Mouse (Mus musculus) megakaryocyte-erythroid progenitor cell, adult 5-6 weeks (primary cell): Measurements from ENCODE around the gene Tmem89. TPM values are rescaled to one million over a fixed set of nuclear protein-coding genes. Genes with fewer than 3 reads are reported as not detected.

Experiments
- total RNA-seq, 2 experiments: library from RNA; stranded (forward) in 1 of 2; stranded (reverse) in 1 of 2; fragments of 200-1000, 215-1000 nt in 1 of 2; fragments of >200 nt in 1 of 2; fragmentation: Nextera tagmentation in 1 of 2; gene quantifications; 2 replicates each; pipeline ENCODE4 v1.2.3; 2014 to 2017

The Tmem89 gene
- total RNA-seq, 2 experiments from 2014 or later = not detected

Other genes starting within 250 kb of the Tmem89 start
- gene Prkar2a, start 225.3 kb upstream of the Tmem89 start, total RNA-seq (2014; fragmentation: Nextera tagmentation) = 15.7 and 19.3 TPM in 2 replicates
- gene Prkar2a, start 225.3 kb upstream of the Tmem89 start, total RNA-seq (2017) = 15.8 and 26.9 TPM in 2 replicates
- 29.8 and 36.7 TPM in 2 replicates for gene Ip6k2, start 130.8 kb upstream of the Tmem89 start, total RNA-seq (2014; fragmentation: Nextera tagmentation)
- gene Ip6k2, start 130.8 kb upstream of the Tmem89 start, total RNA-seq (2017) = 31.3 and 48.7 TPM in 2 replicates
- 8.6 and 12.2 TPM in 2 replicates for gene Nckipsd, start 106.3 kb upstream of the Tmem89 start, total RNA-seq (2014; fragmentation: Nextera tagmentation)
- gene Nckipsd, start 106.3 kb upstream of the Tmem89 start, total RNA-seq (2017) = 1.0 and 2.3 TPM in 2 replicates
- gene Celsr3, start 88.3 kb upstream of the Tmem89 start, total RNA-seq (2014; fragmentation: Nextera tagmentation) = not detected in 2 replicates
- gene Celsr3, start 88.3 kb upstream of the Tmem89 start, total RNA-seq (2017) = 0.05 TPM in 1 of 2 replicates, not detected in the other
- 5.7 and 5.8 TPM in 2 replicates for gene Slc26a6, start 61.3 kb upstream of the Tmem89 start, total RNA-seq (2014; fragmentation: Nextera tagmentation)
- gene Slc26a6, start 61.3 kb upstream of the Tmem89 start, total RNA-seq (2017) = 0.30 and 1.4 TPM in 2 replicates
- 281 and 361 TPM in 2 replicates for gene Uqcrc1, start 22.0 kb downstream of the Tmem89 start, total RNA-seq (2014; fragmentation: Nextera tagmentation)
- 283 and 345 TPM in 2 replicates for gene Uqcrc1, start 22.0 kb downstream of the Tmem89 start, total RNA-seq (2017)
- gene Col7a1, start 39.0 kb downstream of the Tmem89 start, total RNA-seq (2014; fragmentation: Nextera tagmentation) = 0.45 TPM in 1 of 2 replicates, not detected in the other
- 0.42 TPM in 1 of 2 replicates, not detected in the other for gene Col7a1, start 39.0 kb downstream of the Tmem89 start, total RNA-seq (2017)
- 1.2 TPM in 1 of 2 replicates, not detected in the other for gene Ucn2, start 71.4 kb downstream of the Tmem89 start, total RNA-seq (2014; fragmentation: Nextera tagmentation)
- gene Ucn2, start 71.4 kb downstream of the Tmem89 start, total RNA-seq (2017) = not detected in 2 replicates
- gene Pfkfb4, start 77.2 kb downstream of the Tmem89 start, total RNA-seq (2014; fragmentation: Nextera tagmentation) = 6.2 and 22.7 TPM in 2 replicates
- 4.8 and 11.5 TPM in 2 replicates for gene Pfkfb4, start 77.2 kb downstream of the Tmem89 start, total RNA-seq (2017)
- gene Shisa5, start 123.9 kb downstream of the Tmem89 start, total RNA-seq (2014; fragmentation: Nextera tagmentation) = 52.0 and 52.8 TPM in 2 replicates
- 37.6 and 74.5 TPM in 2 replicates for gene Shisa5, start 123.9 kb downstream of the Tmem89 start, total RNA-seq (2017)
- gene Trex1, start 145.1 kb downstream of the Tmem89 start, total RNA-seq (2014; fragmentation: Nextera tagmentation) = 17.1 and 29.7 TPM in 2 replicates
- gene Trex1, start 145.1 kb downstream of the Tmem89 start, total RNA-seq (2017) = 4.7 and 5.1 TPM in 2 replicates
- 14.9 and 26.3 TPM in 2 replicates for gene Atrip, start 159.5 kb downstream of the Tmem89 start, total RNA-seq (2014; fragmentation: Nextera tagmentation)
- gene Atrip, start 159.5 kb downstream of the Tmem89 start, total RNA-seq (2017) = 9.8 and 19.2 TPM in 2 replicates
- 12.2 and 17.1 TPM in 2 replicates for gene Ccdc51, start 167.9 kb downstream of the Tmem89 start, total RNA-seq (2014; fragmentation: Nextera tagmentation)
- 14.2 and 16.6 TPM in 2 replicates for gene Ccdc51, start 167.9 kb downstream of the Tmem89 start, total RNA-seq (2017)
- 418 and 530 TPM in 2 replicates for gene Tma7, start 168.0 kb downstream of the Tmem89 start, total RNA-seq (2014; fragmentation: Nextera tagmentation)
- gene Tma7, start 168.0 kb downstream of the Tmem89 start, total RNA-seq (2017) = 113 and 115 TPM in 2 replicates
- gene Plxnb1, start 180.8 kb downstream of the Tmem89 start, total RNA-seq (2014; fragmentation: Nextera tagmentation) = 1.3 TPM in 1 of 2 replicates, not detected in the other
- gene Plxnb1, start 180.8 kb downstream of the Tmem89 start, total RNA-seq (2017) = not detected in 2 replicates
- not detected in 2 replicates for gene Fbxw21, start 247.4 kb downstream of the Tmem89 start, total RNA-seq (2014; fragmentation: Nextera tagmentation)
- not detected in 2 replicates for gene Fbxw21, start 247.4 kb downstream of the Tmem89 start, total RNA-seq (2017)